Mouse (Mus musculus): ENCODE measurements around the gene Kntc1.
"Not testable (repeated sequence)": the region's sequence is repeated elsewhere in the genome, so short reads cannot be mapped to it uniquely, and the experiment has no call there.

- not testable (repeated sequence) for TF ChIP-seq POLR2A (IDR thresholded peaks at IDR 0.05; ENCODE audit: insufficient read depth, low read length); CTCF (IDR thresholded peaks at IDR 0.05; ENCODE audit: low read depth, low read length); EP300 (IDR thresholded peaks at IDR 0.05; ENCODE audit: insufficient read depth, low read depth, low read length)
Measured at GRCm38 (mm10) chr5:123766455-123766854, 16.9 kb downstream of the Kntc1 start.

Measured in ES-Bruce4 (cell line).